Mouse (Mus musculus) stomach, embryonic 14.5 days (tissue): ENCODE measurements at regions not wholly inside any gene's neighbourhood (a gene's known extent, or its start where the extent isn't known, plus 50 kb on each side); places are given as distances from the start of the nearest gene placed in this dataset.
A peak's percentile ranks its signal among the peaks of the same experiment; 100 is the strongest.

ENCODE experiments used
- ATAC-seq: fragments of 200-750 bp; cut with Nextera tagmentation; 2 replicates; pipeline ENCODE4 v1.8.0; 2017; ENCODE audit warnings: low read depth, moderate TSS enrichment; ENCODE audit not compliant: insufficient number of reproducible peaks, insufficient read depth, low FRiP score
- H3K27ac ChIP-seq: fragments of 300-500 bp; sonication (generic); 2 replicates; pipeline ENCODE4 v1.5.1; 2014; ENCODE audit warnings: mild to moderate bottlenecking, low read length, moderate library complexity, mixed read lengths
- H3K27me3 ChIP-seq: fragments of 300-500 bp; sonication (generic); 2 replicates; pipeline ENCODE4 v1.6.1; 2014; ENCODE audit warnings: low read length, control low read depth, mixed read lengths; ENCODE audit not compliant: control insufficient read depth, insufficient read depth
- H3K36me3 ChIP-seq: fragments of 300-500 bp; sonication (generic); 2 replicates; pipeline ENCODE4 v1.6.1; 2014; ENCODE audit warnings: mild to moderate bottlenecking, control low read depth, low read length, moderate library complexity, mixed read lengths; ENCODE audit not compliant: control insufficient read depth, insufficient read depth
- H3K4me1 ChIP-seq: fragments of 300-500 bp; sonication (generic); 2 replicates; pipeline ENCODE4 v1.6.1; 2014; ENCODE audit warnings: low read length, control low read depth, mixed read lengths; ENCODE audit not compliant: control insufficient read depth, insufficient read depth
- H3K4me2 ChIP-seq: fragments of 300-500 bp; sonication (generic); replicated peaks from 2 replicates; pipeline ENCODE4 v1.6.1; 2014; ENCODE audit warnings: low read depth, low read length, control low read depth
- H3K4me3 ChIP-seq: fragments of 300-500 bp; sonication (generic); 2 replicates; pipeline ENCODE4 v1.5.1; 2014; ENCODE audit warnings: low read depth, low read length, control low read depth
- H3K9ac ChIP-seq: fragments of 300-500 bp; sonication (generic); replicated peaks from 2 replicates; pipeline ENCODE4 v1.6.1; 2014; ENCODE audit warnings: low read depth, mild to moderate bottlenecking, control low read depth, low read length, moderate library complexity, mixed read lengths
- H3K9me3 ChIP-seq: fragments of 300-500 bp; sonication (generic); 2 replicates; pipeline ENCODE4 v1.6.1; 2016; ENCODE audit warnings: low read depth, low read length, control low read depth; ENCODE audit not compliant: control insufficient read depth
- WGBS: fragments of 180-500 bp; shearing (Covaris S2); extraction: QIAGEN DNeasy Blood & Tissue Kit; methylation state at CpG from one replicate; pipeline ENCODE4 v1.1.7; 2014; 5-methylcytosine and 5-hydroxymethylcytosine counted together

DNA sequence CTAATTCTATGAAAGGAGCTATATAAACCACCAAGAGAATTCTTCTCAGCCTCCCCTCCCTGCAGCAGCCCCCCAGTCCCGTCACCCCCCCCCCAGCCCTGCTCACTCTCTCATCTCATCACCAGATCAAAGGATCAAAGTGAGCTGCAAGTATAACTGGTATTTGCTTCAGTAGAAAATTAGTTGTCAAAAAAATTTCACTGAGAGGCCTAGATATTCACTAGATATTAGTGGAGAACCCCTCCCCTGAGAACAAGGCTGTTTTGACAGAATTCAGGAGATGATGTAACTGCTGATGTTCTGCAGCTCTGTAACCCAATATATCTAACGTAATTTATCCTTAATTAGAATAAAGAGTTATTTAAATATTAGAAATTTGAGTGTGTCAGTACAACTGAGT lies 124.2 kb upstream of the Slitrk2 start:
- Histone ChIP-seq H3K4me2 (no peak overlapping the region), H3K36me3 (no peaks in the 10 kb centered on the region), H3K9me3 (no peaks in the 10 kb centered on the region), H3K27me3 (no peaks in the 10 kb centered on the region), H3K4me1 (no peaks in the 10 kb centered on the region), H3K27ac (no peak overlapping the region), H3K9ac (no peak overlapping the region), H3K4me3 (no peak overlapping the region)
- 48% methylated on average over 2 of the region's 2 CpGs for WGBS
- ATAC-seq = no peak

DNA sequence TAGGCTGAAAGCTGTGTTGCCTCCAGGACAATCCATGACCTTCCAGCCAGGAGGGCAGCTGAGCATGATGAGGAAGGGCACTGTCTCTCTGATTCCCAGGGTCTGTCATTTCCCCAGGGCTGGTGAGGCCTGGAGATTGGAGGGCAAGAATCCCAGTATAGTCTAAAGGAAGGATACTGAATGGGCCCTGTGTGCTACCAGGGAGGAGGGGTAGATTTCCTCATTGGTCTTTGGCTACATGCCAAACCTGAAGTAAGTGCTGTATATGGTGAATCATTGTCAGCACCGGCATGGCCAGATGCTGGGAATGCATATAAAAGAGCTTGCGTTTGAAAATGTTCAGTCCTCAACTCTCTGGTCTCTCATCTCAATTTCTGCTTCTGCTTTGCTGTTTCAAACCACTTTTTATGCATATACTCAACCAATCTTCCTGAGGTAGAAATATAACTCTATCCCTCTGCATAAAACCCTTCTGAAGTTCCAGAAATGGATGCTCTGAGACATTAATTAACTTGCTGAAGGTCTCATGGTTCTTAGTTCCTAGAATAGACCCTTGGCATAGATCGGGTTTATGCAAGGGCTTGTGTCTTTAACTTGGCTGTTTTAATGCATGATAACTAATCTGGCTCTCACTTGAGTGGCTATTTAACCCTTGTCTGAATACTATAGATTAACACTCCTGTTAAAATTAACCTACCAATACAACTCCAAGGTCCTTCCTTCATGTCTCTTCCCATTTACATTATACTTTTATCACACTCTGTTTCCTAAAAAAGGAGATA lies 122.1 kb upstream of the Slitrk2 start:
- H3K4me3 ChIP-seq = no peak overlapping the region
- WGBS = 54% methylated on average over 3 of the region's 3 CpGs
- no peak overlapping the region for H3K9ac ChIP-seq
- no peaks in the 10 kb centered on the region for H3K27me3 ChIP-seq
- H3K4me2 ChIP-seq = no peak overlapping the region
- no peaks in the 10 kb centered on the region for H3K36me3 ChIP-seq
- no peak overlapping the region for H3K27ac ChIP-seq
- H3K9me3 ChIP-seq = no peaks in the 10 kb centered on the region
- ATAC-seq = peak; percentile 49; the same call in 1 of the 2 replicates
- no peaks in the 10 kb centered on the region for H3K4me1 ChIP-seq

DNA sequence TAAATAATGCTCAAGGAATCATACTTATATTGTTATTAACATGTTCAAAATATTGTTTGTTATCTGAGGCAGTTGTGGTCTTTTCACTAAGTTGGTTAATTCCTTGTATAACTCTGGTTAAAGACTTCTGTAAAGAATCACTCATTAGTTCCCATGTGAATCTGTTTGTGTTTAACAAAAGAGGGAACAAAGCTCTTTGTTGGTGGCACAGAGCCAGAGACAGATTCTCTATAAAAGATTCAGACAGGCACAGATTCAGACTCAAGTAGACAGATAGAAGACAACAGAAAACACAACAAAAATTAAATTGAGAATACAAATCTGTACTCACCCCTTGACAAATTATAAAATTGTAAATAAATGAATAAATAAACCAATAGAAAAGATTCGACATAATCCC lies 120.2 kb upstream of the Slitrk2 start:
- H3K27me3 ChIP-seq = no peaks in the 10 kb centered on the region
- 70% methylated on average over 1 of the region's 1 CpGs for WGBS
- H3K9me3 ChIP-seq = no peaks in the 10 kb centered on the region
- no peak overlapping the region for H3K4me2 ChIP-seq
- no peak for ATAC-seq
- H3K4me1 ChIP-seq = no peaks in the 10 kb centered on the region
- H3K27ac ChIP-seq = no peak overlapping the region
- no peak overlapping the region for H3K4me3 ChIP-seq
- H3K9ac ChIP-seq = no peak overlapping the region
- no peaks in the 10 kb centered on the region for H3K36me3 ChIP-seq

DNA sequence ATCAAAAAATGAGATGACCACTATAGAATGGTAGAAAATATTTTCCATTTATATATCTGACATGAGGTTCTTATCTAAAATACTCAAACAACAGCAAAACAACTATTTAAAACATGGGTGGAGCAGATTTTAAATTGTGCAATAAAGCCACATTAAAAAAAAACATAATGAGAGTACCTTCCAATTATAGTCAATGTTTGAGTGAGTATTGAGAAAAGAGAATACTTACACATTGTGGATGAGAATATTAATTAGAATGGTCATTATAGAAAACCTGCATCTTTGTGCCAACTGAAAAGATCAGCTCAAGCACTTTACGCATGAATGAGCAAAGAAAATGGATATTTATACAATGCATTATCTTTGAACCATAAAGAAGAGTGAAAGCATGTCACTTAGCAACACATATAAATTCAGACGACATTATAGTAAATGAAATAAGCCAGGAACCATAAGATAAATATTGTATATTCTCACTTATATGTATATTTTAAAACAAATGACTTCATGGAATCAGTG lies 105.1 kb upstream of the Slitrk2 start:
- Histone ChIP-seq H3K4me2 (no peak overlapping the region), H3K4me1 (no peaks in the 10 kb centered on the region), H3K4me3 (no peak overlapping the region), H3K36me3 (no peaks in the 10 kb centered on the region), H3K9me3 (no peaks in the 10 kb centered on the region), H3K9ac (no peak overlapping the region), H3K27ac (no peak overlapping the region), H3K27me3 (no peaks in the 10 kb centered on the region)
- ATAC-seq = no peak
- 64% methylated on average over 2 of the region's 2 CpGs for whole genome bisulfite sequencing

DNA sequence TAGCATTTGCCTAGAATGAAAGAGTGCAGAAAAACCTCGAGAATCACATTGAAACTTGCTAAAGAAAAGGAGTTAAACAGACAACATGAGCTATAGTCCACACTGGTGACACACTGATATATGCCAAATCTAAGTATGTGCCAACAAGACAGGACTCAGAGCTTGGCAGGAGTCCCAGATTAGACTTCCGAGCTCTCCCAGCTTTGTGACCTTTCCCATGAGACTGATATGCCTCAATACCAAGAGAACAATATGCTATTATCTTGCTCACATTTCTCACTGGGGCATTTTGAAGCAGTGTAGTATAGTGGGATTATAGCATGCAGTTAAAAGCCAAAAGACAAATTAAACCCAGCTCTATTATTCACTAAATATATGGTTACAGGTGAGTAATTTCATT lies 94.6 kb upstream of the Slitrk2 start:
- no peaks in the 10 kb centered on the region for H3K27me3 ChIP-seq
- no peak overlapping the region for H3K9ac ChIP-seq
- H3K4me1 ChIP-seq = no peaks in the 10 kb centered on the region
- no peaks in the 10 kb centered on the region for H3K36me3 ChIP-seq
- no peak overlapping the region for H3K27ac ChIP-seq
- H3K4me2 ChIP-seq = no peak overlapping the region
- H3K4me3 ChIP-seq = no peak overlapping the region
- 44% methylated on average over 2 of the region's 2 CpGs for WGBS
- H3K9me3 ChIP-seq = no peaks in the 10 kb centered on the region
- ATAC-seq = no peak
